Mouse (Mus musculus): ENCODE data around the gene Klk1b4.

The Klk1b4 gene

GRCm38 (mm10) chr7:44250732-44251275 lies 43.6 kb downstream of the Klk1b4 start:
- in situ Hi-C loops (cut with MboI; ENCODE audit: low sequenced_read_pairs): loop anchor here (25.0 kb wide), 1 partner anchor 211 kb away; the partner anchor contains the start of genes Aspdh and Josd2

- in situ Hi-C loops (cut with MboI; ENCODE audit: low sequenced_read_pairs): loop anchor here (25.0 kb wide), 1 partner anchor 209 kb away; the partner anchor contains the start of genes Aspdh and Josd2
These were observed 45.9 kb downstream of the Klk1b4 start for GRCm38 (mm10) chr7:44253023-44253616.

GRCm38 (mm10) chr7:44254930-44255329 lies 47.7 kb downstream of the Klk1b4 start:
- in situ Hi-C loops (cut with MboI; ENCODE audit: low sequenced_read_pairs): loop anchor here (25.0 kb wide), 1 partner anchor 207 kb away; the partner anchor contains the start of genes Aspdh and Josd2

DNA sequence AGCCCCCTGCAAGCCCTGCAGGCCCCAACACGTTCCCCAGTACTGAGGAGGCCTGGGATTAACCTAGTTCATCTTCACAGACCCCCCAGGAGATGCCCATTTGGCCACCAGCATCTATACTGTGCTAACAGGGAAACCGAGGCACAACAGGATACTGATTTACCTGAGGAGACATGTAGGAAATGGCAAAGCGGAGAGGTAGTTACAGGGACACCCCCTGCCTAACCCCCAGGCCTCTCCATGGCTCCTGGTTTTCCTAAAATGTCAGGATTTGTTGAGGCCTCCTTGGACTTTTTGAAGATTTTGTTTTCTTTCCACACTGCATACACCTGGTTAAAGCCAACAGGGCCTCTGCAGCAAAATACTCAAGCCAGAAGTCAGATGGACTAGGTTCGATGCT lies 50.0 kb downstream of the Klk1b4 start, which contains the start of gene Acp4:
TSS of gene Acp4 (minus strand) at position 101 of the 400 bp plus-strand sequence.
- in situ Hi-C loops (cut with MboI; ENCODE audit: low sequenced_read_pairs): loop anchor here (25.0 kb wide), 1 partner anchor 205 kb away; the partner anchor contains the start of genes Aspdh and Josd2

GRCm38 (mm10) chr7:44260410-44260809 lies 53.2 kb downstream of the Klk1b4 start:
- in situ Hi-C loops (cut with MboI; ENCODE audit: low sequenced_read_pairs): loop anchor here (10.0 to 25.0 kb wide), 3 partner anchors 54 to 202 kb away; partner anchors contain the start of genes Aspdh, Josd2 and Shank1

DNA sequence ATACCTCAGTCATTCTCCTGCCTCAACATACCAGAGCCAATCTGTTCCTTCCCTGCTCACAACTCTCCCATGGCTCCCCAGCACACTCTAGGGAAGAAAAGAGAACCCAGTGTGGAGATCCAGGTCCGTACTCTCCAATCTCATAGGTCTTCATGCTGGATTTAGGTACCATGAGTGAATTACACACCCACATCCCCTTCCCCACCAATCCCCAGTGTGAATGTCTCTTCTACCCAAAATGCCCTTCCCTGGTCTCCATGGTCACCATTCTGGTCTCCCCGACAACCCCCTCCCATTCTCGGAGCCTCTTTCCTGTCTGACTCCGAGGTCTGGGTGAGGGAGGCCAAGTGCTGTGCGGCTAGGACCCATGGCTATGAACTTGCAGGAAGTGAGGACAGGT lies 53.9 kb downstream of the Klk1b4 start, which contains the start of gene Gm15517:
TSS of gene Gm15517 (plus strand) at position 301 of the 400 bp plus-strand sequence.
- in situ Hi-C loops (cut with MboI; ENCODE audit: low sequenced_read_pairs): loop anchor here (10.0 to 25.0 kb wide), 3 partner anchors 54 to 201 kb away; partner anchors contain the start of genes Aspdh, Josd2 and Shank1

Measured in CH12F3 (cell line).